Mouse (Mus musculus): ENCODE results near the gene Slc8b1. TPM values are rescaled to one million over a fixed set of nuclear protein-coding genes. Genes with fewer than 3 reads are reported as not detected.

Gene Slc8b1
- total RNA-seq, 2 experiments from 2014 or later, result 5.2 to 5.4 TPM

DNA sequence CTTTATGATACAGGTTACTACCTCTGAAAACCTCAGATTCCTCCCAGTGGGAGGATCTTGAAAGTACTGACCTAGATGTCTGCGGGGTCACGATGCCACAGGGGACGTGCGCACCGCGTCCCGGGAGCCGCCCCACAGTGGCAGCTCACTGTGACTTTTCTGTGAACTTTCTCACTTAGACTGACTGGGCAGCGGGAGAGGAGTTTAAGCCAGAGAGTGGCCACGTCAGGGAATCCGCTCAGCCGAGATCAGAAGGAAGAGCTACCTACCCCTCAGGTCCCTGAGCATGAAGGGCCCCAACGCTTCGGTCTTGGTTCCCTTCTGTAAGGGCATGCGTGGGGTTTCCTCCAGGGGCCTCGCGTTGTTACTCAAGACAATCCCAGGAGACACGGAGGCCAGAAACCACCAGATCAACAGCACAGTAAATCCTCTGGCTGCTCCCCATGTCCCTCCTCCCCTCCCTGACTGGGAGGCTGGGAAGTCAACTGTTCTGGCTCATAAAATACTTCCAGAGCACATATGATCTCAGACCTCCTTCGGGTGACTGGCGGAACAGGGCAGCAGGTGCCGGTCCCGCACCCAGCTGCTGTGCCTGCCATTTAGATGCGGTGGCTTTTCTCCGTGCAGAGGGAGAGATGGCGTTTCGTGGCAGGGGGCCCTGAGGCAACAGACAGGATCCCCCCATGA is 68.4 kb downstream of the Slc8b1 start:
- DNase-seq (ENCODE audit: low spot score in 2 of 2), result no peak
- intact Hi-C loops (cut with DNase I), result no loop called here

DNA sequence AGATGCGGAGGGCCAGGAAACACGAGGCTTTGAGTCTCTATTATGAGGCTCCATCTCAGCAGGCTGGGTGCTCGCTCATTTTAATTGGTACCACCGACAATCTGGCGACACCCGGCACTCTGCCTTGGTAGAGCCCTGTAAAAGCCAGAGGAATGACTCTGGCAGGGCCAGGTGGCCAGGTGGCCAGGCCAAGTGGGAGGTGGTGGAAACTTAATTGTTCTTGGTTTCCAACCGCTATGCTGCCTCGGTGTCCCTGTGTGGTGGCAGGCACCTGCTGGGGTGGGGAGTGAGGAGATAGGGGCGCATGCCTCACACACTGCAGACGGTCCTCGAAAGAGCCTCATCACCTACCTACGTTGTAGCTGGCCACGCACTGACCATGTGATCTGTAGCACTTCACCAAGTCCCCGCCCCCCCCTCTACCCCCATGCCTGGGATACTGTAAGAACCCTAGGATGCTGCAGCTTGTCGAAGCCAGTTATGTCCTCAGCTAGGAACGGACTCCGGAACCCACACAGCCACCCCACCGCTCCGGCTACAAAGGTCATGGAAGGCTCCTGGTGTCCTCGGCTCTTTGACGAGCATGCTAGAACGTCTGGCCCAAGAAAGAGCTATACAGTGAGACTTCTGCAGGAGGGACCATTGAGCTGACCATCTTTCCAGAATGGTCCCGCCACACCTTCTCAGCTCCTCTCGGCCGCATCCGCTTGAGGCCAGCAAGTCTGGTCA is 69.1 kb downstream of the Slc8b1 start:
- no peak for DNase-seq (ENCODE audit: low spot score in 2 of 2)
- intact Hi-C loops (cut with DNase I), result no loop called here

DNA sequence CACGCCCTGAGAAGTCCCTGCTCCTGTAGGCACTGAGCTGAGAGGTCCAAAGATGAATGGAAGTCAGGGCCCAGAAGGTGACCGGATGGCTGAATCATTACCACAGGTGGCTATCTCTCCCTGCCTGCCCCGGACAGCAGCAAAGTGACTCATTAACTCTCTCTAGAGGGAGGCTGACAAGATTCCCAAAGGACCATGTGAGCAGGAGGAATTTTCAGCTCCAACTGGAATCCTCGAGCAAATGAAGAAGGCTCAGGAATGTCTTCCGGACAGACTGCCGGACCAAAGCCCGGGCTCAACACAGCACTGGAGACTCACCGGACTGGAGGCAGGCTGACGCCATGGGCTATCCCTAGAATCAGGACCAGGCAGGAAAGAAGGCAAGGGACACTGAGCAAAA is 71.0 kb downstream of the Slc8b1 start:
- no peak for DNase-seq (ENCODE audit: low spot score in 2 of 2)
- intact Hi-C loops (cut with DNase I), result no loop called here

DNA sequence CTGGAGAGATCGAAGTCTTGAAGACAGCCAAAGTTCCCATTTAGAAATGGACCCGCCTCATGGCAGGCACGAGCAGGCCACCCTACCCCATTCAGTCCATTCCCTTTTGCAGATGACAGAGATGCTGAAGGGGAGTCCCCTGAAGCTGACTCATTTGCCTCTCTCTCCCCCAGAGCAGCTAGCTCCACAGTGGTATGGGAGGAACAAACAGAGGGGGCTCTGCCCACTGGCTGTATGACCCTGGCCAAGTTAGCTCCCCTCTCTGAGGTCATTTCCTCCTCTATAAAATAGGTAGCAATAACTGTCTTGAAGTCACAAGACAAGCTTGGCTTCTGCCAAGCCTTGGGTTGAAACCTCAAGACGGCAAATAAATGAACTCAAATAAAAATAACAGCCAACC is 72.5 kb downstream of the Slc8b1 start:
- no peak for DNase-seq (ENCODE audit: low spot score in 2 of 2)
- intact Hi-C loops (cut with DNase I), result no loop called here

Other genes with a start within 250 kb of the Slc8b1 start
- under 1 TPM in 1 of 2 experiments, not detected in 1; 0.27 TPM for gene Lhx5, start 79.5 kb upstream of the Slc8b1 start, total RNA-seq (2021)
- 1 to 10 TPM; 5.1 to 5.4 TPM for gene Sdsl, start 38.4 kb upstream of the Slc8b1 start, total RNA-seq (2021)
- not detected for gene Sds, start 34.6 kb upstream of the Slc8b1 start, total RNA-seq (2021)
- gene Plbd2, start 7.5 kb upstream of the Slc8b1 start, total RNA-seq (2021), result 10 to 100 TPM; 77.4 to 81.8 TPM
- gene Tpcn1, start 77.5 kb downstream of the Slc8b1 start, total RNA-seq (2021), result 10 to 100 TPM; 47.7 to 50.0 TPM
- under 1 TPM; 0.22 to 0.59 TPM for gene Iqcd, start 77.8 kb downstream of the Slc8b1 start, total RNA-seq (2021)
- gene Rita1, start 101.4 kb downstream of the Slc8b1 start, total RNA-seq (2021), result 10 to 100 TPM; 31.5 to 32.4 TPM
- 10 to 100 TPM; 44.5 to 48.0 TPM for gene Ddx54, start 101.6 kb downstream of the Slc8b1 start, total RNA-seq (2021)
- not detected for gene Cfap73, start 123.1 kb downstream of the Slc8b1 start, total RNA-seq (2021)
- gene Rasal1, start 137.6 kb downstream of the Slc8b1 start, total RNA-seq (2021), result 100 to 1,000 TPM in 1 of 2 experiments, 10 to 100 TPM in 1; 94.2 to 107 TPM
- 10 to 100 TPM; 72.6 to 80.1 TPM for gene Dtx1, start 200.8 kb downstream of the Slc8b1 start, total RNA-seq (2021)
- gene Oas2, start 238.7 kb downstream of the Slc8b1 start, total RNA-seq (2021), result under 1 TPM in 1 of 2 experiments, not detected in 1; 0.40 TPM